26 mouse cellular contexts compared by ENCODE assay signal in the genomic region with DNA sequence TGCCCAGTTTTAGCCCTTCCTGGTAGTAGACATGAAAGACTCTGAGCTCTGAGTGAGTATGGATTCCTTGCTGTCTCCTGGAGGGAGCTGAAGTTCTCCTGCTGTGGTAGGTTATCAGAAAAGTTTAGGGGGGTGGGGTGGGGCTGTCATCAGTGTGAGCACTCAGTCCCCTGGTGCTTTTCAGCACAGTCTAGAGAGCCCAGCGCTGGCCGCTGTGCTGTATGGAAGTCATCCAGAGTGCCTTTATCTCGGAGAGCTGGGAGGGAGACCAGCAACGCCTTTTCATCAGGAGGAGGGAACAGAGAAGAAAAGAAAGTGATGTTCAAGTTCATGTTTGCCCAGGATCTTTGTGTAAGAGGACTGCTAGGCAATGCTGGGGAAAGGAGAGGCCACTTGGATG.
DNase-seq lines count a peak whose midpoint lies in the region; ATAC-seq lines count a peak whose summit lies in the region.
"Had no signal": no experiment of that assay in that cellular context is flagged by ENCODE, and none has a peak within 500 bp of the region (broad histone marks: within the 10 kb centered on the region; RNA-seq: fewer than 3 reads in every experiment).

No protein-coding gene starts in this region.

- 68% methylated on average over 4 of the region's 4 CpGs for WGBS in embryonic facial prominence, embryonic 12.5 days
- 13% methylated on average over 4 of the region's 4 CpGs for WGBS in heart, embryonic 15.5 days
- 73% methylated on average over 4 of the region's 4 CpGs for WGBS in limb, embryonic 10.5 days
- 75% methylated on average over 4 of the region's 4 CpGs for WGBS in hindbrain, embryonic 10.5 days

- no peak for ATAC-seq in embryonic facial prominence, embryonic 12.5 days (ENCODE audit: insufficient number of reproducible peaks, insufficient read depth, low FRiP score, low TSS enrichment)
- 0 out of 2 replicates have a peak, but pooled peaks have one; percentile 55 for ATAC-seq in heart, embryonic 15.5 days (replicated peaks; ENCODE audit: insufficient number of reproducible peaks, insufficient read depth, low FRiP score, low read depth)
- ATAC-seq: intestine, embryonic 15.5 days; liver, embryonic 12.5 days; Patski had no signal

- H3K4me3 ChIP-seq in embryonic facial prominence, embryonic 12.5 days, result no peak overlapping the region
- no peak overlapping the region for H3K4me3 ChIP-seq in heart, embryonic 15.5 days
- no peak overlapping the region for H3K4me3 ChIP-seq in limb, embryonic 10.5 days
- no peak overlapping the region for H3K4me3 ChIP-seq in hindbrain, embryonic 10.5 days
- H3K4me3 ChIP-seq: hindbrain, embryonic 15.5 days; intestine, embryonic 15.5 days; liver, embryonic 12.5 days; megakaryocyte, embryonic 14.5 days; neural tube, embryonic 12.5 days had no signal

- no peak overlapping the region for H3K9ac ChIP-seq in embryonic facial prominence, embryonic 12.5 days
- no peak overlapping the region for H3K9ac ChIP-seq in heart, embryonic 15.5 days
- H3K9ac ChIP-seq: forebrain, postnatal 0 days; hindbrain, embryonic 15.5 days; intestine, embryonic 15.5 days; liver, embryonic 12.5 days; neural tube, embryonic 12.5 days had no signal

- DNase-seq in heart, adult 18-20 months, result peak; percentile 40 to 68
- DNase-seq in limb, embryonic 10.5 days (ENCODE audit: low spot score), result no peak
- no peak for DNase-seq in urinary bladder, postnatal 10 days (ENCODE audit: low spot score)
- no peak for DNase-seq in hindbrain, embryonic 10.5 days (ENCODE audit: low spot score)
- no peak for DNase-seq in urinary bladder, adult 18-20 months (ENCODE audit: low spot score in 2 of 2)
- DNase-seq: adrenal gland, adult 2 months; B cell, adult 2 months; cerebellum, adult 11-12 months; cerebellum, postnatal 10 days; forebrain, postnatal 0 days; kidney, adult 8-10 months; kidney, postnatal 10 days; lung, adult 2 months; midbrain, embryonic 14.5 days; retina, postnatal 1 day; right cerebral cortex, postnatal 25 days; thymus, postnatal 36 days had no signal

- no peak overlapping the region for H3K4me2 ChIP-seq in embryonic facial prominence, embryonic 12.5 days (replicated peaks)
- no peak overlapping the region for H3K4me2 ChIP-seq in heart, embryonic 15.5 days
- H3K4me2 ChIP-seq: hindbrain, embryonic 15.5 days; intestine, embryonic 15.5 days; liver, embryonic 12.5 days; neural tube, embryonic 12.5 days had no signal

- H3K4me1 ChIP-seq in embryonic facial prominence, embryonic 12.5 days, result peaks cover 35% of the 10 kb centered on the region
- H3K4me1 ChIP-seq in heart, embryonic 15.5 days (replicated peaks), result peaks cover 11% of the 10 kb centered on the region
- peaks cover 66% of the 10 kb centered on the region for H3K4me1 ChIP-seq in limb, embryonic 10.5 days
- H3K4me1 ChIP-seq in hindbrain, embryonic 10.5 days (replicated peaks), result peaks cover 28% of the 10 kb centered on the region
- H3K4me1 ChIP-seq: hindbrain, embryonic 15.5 days; liver, embryonic 12.5 days; megakaryocyte, embryonic 14.5 days had no signal

- H3K27me3 ChIP-seq in embryonic facial prominence, embryonic 12.5 days, result no peaks in the 10 kb centered on the region
- peaks cover 69% of the 10 kb centered on the region for H3K27me3 ChIP-seq in heart, embryonic 15.5 days
- peaks cover 31% of the 10 kb centered on the region; the same call in 1 of the 2 replicates for H3K27me3 ChIP-seq in limb, embryonic 10.5 days (ENCODE audit: low read depth, poor library complexity, severe bottlenecking)
- H3K27me3 ChIP-seq in hindbrain, embryonic 10.5 days (ENCODE audit: insufficient read depth, poor library complexity, severe bottlenecking), result no peaks in the 10 kb centered on the region
- H3K27me3 ChIP-seq: hindbrain, embryonic 15.5 days; intestine, embryonic 15.5 days; neural tube, embryonic 12.5 days had no signal

- peak overlapping the region; percentile 94; the same call in 1 of the 2 replicates for H3K27ac ChIP-seq in embryonic facial prominence, embryonic 12.5 days
- no peak overlapping the region for H3K27ac ChIP-seq in heart, embryonic 15.5 days
- H3K27ac ChIP-seq in limb, embryonic 10.5 days, result peak overlapping the region; percentile 87
- H3K27ac ChIP-seq in hindbrain, embryonic 10.5 days, result no peak overlapping the region
- H3K27ac ChIP-seq: hindbrain, embryonic 15.5 days; intestine, embryonic 15.5 days; liver, embryonic 12.5 days; neural tube, embryonic 12.5 days had no signal

- H3K36me3 ChIP-seq in embryonic facial prominence, embryonic 12.5 days, result no peaks in the 10 kb centered on the region
- no peaks in the 10 kb centered on the region for H3K36me3 ChIP-seq in heart, embryonic 15.5 days
- no peaks in the 10 kb centered on the region for H3K36me3 ChIP-seq in limb, embryonic 10.5 days
- H3K36me3 ChIP-seq in hindbrain, embryonic 10.5 days, result no peaks in the 10 kb centered on the region
- H3K36me3 ChIP-seq: G1E; hindbrain, embryonic 15.5 days; intestine, embryonic 15.5 days; liver, embryonic 12.5 days; neural tube, embryonic 12.5 days had no signal

- H3K9me3 ChIP-seq in embryonic facial prominence, embryonic 12.5 days, result no peaks in the 10 kb centered on the region
- H3K9me3 ChIP-seq in heart, embryonic 15.5 days (replicated peaks), result no peaks in the 10 kb centered on the region
- H3K9me3 ChIP-seq in limb, embryonic 10.5 days (replicated peaks), result no peaks in the 10 kb centered on the region
- no peaks in the 10 kb centered on the region for H3K9me3 ChIP-seq in hindbrain, embryonic 10.5 days
- H3K9me3 ChIP-seq: G1E; hindbrain, embryonic 15.5 days; intestine, embryonic 15.5 days; liver, embryonic 12.5 days; megakaryocyte, embryonic 14.5 days; neural tube, embryonic 12.5 days had no signal

Comparison
In these comparisons a context has a peak if more than half of its experiments do, and no peak if none do; other contexts are left out.
1. H3K27ac ChIP-seq: peak in embryonic facial prominence, embryonic 12.5 days (single experiment) and limb, embryonic 10.5 days (single experiment); none in heart, embryonic 15.5 days (single experiment) and hindbrain, embryonic 10.5 days (single experiment).
2. DNase-seq: peak in heart, adult 18-20 months (2 of 2); none in limb, embryonic 10.5 days (single experiment), urinary bladder, postnatal 10 days (single experiment), hindbrain, embryonic 10.5 days (single experiment) and urinary bladder, adult 18-20 months (0 of 2).